Mouse (Mus musculus) embryonic fibroblast, embryonic 13.5 days (primary cell): ENCODE data around the gene A630076J17Rik.

Experiments
- CTCF ChIP-seq: IDR thresholded peaks from 2 replicates; pipeline ENCODE4 v1.5.1; 2011; ENCODE audit warnings: mild to moderate bottlenecking, control low read depth, low read length, moderate library complexity, borderline replicate concordance; ENCODE audit not compliant: insufficient read depth
- POLR2A ChIP-seq: IDR thresholded peaks from 2 replicates; pipeline ENCODE4 v1.6.1; 2011; ENCODE audit warnings: low read depth, mild to moderate bottlenecking, control low read depth, low read length, moderate library complexity

DNA sequence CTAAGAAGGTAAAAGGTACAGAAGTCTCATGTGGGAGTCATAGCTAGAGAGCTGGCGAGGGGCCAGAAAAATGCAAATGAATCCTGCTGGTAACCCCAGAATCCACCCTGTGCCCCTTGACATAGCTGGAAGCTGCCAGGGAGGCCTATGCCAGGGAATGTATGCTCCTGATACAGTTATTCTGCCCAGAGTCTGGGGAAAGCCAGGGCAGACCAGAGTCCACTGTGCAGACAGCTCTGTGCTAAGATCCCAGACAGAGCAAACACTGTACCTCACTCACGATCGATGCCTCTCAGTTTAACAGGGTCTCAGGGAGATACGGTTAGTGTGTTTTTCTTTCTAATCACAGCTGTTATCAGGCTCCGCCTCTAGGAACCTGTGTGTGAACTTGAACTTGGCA is 592 bp upstream of the A630076J17Rik start:
- TF ChIP-seq POLR2A: no peak
- TF ChIP-seq CTCF: no peak
